Mouse (Mus musculus) common myeloid progenitor, adult 5-6 weeks (primary cell): ENCODE results near the gene Map6. TPM values are rescaled to one million over a fixed set of nuclear protein-coding genes. Genes with fewer than 3 reads are reported as not detected.
A peak's percentile ranks its signal among the peaks of the same experiment; 100 is the strongest.

Experiments used
- ATAC-seq: replicated peaks from 2 replicates; pipeline ENCODE4 v1.8.0; 2016; ENCODE audit warnings: low read depth, mild to moderate bottlenecking, moderate TSS enrichment, inconsistent platforms; ENCODE audit not compliant: poor library complexity, severe bottlenecking
- total RNA-seq: library from RNA; stranded (forward); fragments of 200-1000, 187-1606 nt; gene quantifications from 2 replicates; pipeline ENCODE4 v1.2.3, GENCODE M21; 2017

The Map6 gene
- total RNA-seq, 1 experiment from 2014 or later, result not detected

DNA sequence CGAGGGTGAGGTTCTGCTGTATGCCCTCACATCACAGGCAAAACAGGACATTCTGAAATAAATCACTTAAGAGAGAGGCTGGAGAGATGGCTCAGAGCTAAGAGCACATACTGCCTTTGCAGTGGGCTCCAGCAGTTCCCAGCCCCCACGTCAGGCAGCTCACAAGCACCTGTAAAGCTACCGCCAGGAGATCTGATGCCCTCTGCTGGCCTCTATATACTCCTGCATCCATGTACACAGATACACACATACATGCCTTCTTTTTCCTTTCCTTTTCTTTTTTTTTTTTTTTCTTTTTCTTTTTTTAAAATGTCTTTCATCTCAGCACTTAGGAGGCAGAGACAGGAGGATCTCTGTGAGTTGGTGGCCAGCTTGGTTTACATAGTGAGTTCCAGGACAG lies 5.3 kb upstream of the Map6 start:
- no peak for ATAC-seq

DNA sequence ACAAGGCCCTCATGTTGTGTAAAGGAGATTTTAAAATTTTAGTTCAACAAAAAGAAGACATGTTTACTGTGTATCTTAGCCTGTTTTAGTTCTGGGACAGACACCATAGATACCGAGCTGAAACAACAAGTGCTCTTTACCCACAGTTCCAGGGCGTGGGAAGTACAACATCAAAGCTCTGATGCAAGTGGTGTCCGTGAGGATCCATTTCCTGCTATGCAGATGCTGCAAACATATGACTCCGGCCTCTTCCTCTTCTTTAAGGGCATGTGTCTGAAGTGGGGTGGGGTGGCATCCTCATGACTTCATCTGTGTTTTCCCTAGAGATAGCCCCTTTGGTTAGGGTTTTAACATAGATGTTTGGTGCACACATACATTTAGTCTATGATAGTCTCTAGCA lies 3.7 kb upstream of the Map6 start:
- ATAC-seq, result no peak

DNA sequence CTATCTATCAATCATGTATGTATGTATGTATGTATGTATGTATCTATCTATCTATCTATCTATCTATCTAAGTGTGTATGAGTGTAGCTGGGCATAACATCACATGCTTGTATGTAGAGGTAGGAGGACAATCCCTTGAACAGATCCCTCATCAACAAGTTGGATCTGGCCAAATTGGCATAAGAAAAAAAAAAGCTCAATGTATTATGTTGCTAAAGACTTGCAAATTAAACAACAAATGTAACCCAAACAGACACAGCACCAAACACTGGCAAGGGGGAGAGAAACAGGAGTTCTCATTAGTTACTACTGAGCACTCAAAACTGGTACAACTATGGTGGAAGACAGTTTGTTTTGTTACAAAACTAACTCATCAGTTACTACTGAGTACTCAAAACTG lies 2.6 kb upstream of the Map6 start:
- no peak for ATAC-seq

GRCm38 (mm10) chr7:99267897-99268505 lies 754 bp downstream of the Map6 start:
- peak; percentile 31; the same call in 1 of the 2 replicates for ATAC-seq

DNA sequence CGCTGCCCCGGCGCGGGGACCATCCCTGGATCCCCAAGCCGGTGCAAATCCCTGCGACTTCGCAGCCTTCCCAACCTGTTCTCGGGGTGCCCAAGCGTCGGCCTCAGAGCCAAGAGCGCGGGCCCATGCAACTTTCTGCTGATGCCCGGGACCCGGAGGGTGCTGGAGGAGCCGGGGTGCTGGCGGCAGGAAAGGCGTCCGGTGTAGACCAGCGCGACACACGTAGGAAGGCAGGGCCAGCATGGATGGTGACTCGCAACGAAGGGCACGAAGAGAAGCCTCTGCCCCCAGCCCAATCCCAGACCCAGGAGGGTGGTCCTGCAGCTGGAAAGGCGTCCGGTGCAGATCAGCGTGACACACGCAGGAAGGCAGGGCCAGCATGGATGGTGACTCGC lies 1.3 kb downstream of the Map6 start:
- no peak for ATAC-seq

GRCm38 (mm10) chr7:99268951-99269945 lies 2.0 kb downstream of the Map6 start:
- ATAC-seq, result no peak

GRCm38 (mm10) chr7:99271630-99272029 lies 4.4 kb downstream of the Map6 start:
- no peak for ATAC-seq

- ATAC-seq, result no peak
These were observed 7.9 kb downstream of the Map6 start for GRCm38 (mm10) chr7:99275131-99275530.

DNA sequence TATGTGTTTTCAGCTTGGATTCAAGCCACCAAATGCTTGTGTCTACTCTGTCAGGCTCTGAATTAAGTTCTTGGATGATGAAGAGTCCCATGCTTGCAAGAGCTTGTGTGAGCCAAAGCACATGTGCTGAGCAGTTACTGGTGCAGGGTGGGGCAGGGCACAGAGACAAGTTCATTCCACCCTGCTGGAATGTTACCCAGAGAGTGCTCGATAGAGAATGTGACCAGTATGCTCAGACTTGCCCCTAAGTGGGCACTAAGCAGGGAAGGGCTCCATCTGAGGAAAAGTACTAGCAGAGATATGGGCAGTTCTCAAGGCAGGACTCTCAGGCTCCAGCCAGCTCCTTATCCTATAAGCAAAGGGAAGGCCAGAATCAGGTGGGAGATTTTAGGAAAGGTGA lies 9.4 kb downstream of the Map6 start:
- no peak for ATAC-seq

DNA sequence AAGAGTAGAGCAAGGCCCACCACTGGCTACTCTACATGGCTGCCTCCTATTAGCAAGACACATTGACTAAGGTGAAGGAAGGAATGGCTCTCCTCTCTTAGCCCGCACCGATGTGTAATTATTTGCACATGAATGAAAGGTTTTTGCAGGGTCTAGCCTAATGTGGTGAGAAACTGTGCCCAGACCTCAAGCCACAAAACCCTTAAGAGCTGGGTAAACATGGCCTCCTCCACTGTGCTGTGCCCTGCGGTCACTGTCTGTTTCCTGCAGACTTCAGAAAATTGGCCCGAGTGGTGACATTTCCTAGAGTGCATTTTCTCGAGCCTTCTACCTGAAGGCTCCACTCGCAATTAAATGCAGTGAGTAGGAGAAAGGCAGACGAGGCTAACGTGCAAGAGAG lies 11.1 kb downstream of the Map6 start:
- 0 out of 2 replicates have a peak, but pooled peaks have one; percentile 63 for ATAC-seq

GRCm38 (mm10) chr7:99279586-99279985 lies 12.3 kb downstream of the Map6 start:
- no peak for ATAC-seq

DNA sequence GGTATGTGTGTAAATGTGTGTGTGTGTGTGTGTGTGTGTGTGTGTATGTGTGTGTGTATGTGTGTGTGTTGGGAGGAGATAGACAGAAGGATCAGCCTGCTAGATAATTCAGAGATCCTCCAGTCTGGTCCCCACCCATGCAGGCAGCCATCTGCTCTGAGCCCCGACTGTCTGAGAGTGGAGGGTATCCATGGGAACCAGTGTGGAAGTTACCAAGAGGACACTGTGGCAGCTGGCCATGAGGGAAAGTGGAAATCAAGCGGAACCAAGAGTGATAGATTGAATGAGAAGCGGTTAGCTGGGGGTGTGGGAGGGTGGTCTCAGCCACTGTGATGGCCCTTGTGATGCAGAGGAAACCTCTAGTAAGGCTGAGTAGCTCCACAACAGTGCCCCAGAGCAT lies 20.0 kb downstream of the Map6 start:
- ATAC-seq, result no peak

DNA sequence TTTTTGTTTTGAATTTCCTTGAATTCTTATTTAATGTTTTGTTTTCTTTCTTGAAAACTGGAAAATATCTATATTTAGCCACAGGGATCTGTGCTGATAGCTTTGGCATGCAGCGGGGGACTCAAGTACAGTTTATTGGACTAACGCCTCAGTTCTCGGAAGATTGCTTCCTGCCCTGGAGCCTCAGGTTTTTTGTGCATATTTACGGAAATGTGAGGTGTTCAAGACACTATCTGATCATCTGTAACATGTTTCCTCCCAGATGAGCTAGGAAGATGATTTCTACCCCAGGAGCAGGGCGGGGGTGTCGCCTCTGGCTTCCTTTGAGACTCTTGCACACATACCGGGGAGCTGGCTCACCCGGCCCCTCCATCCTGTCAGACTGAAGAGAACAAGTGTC lies 22.8 kb downstream of the Map6 start:
- ATAC-seq, result no peak

DNA sequence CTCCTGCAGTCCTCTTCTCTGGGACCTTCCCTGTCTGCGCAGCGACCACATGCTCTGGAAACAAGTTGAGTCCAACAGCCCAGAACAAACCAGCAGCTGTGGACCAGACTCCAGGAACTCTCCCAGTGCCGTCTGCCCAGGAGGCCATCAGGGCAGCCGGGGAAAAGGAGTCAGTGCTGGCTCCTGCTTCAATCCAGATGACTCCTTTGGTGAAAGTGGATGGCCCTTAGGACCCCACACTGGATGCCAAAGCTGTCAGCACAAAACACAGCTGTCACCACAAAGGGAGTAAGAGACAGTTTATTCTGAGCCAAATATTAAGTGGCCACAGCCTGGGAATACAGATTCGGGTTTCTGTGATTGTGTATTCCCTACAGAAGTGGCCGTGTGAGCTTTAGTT lies 23.7 kb downstream of the Map6 start:
- no peak for ATAC-seq

DNA sequence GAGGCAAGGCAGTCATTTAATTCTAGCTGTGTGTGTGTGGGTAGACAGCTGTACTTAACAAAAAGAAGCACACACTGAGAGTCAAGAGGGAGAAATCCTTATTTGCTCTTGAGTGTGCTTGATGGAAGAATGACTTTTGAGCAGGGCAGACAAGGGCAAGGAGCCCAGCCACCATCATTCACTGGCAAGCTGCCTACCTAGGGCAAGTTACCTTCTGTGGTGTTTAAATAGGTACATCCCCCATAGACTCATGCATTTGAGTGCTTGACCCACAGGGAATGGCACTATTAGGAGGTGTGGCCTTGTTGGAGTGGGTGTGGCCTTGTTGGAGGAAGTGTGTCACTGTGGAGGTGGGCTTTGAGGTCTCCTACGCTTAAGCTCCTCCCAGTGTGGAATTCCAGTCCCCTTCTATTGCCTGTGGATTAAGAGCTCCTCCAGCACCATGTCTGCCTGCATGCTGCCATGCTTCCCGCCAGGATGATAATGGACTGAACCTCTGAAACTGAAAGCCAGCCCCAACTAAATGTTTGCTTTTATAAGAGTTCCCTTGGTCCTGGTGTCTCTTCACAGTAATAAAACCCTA lies 27.0 kb downstream of the Map6 start:
- ATAC-seq, result no peak

DNA sequence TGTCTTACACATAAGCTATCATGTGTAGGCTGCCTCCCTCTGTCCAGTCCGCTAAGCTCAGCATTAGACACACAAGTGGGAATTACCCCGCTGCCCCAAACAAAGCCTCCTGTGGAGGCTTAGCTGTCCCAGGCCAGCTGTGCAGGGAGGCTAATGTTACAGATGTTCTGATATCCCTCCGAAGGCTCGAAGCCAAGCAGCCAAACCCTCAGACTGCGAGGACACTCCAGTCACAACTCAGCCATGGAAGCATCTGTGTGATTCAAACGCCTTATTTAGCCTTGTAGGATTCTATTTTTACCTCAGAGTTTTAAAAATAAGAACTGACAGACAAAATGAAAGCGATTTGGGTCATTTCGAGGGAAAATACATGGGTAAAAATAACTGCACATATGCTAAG lies 27.9 kb downstream of the Map6 start:
- ATAC-seq, result no peak

- ATAC-seq, result no peak
These were observed 33.5 kb downstream of the Map6 start for GRCm38 (mm10) chr7:99300650-99301175.

- no peak for ATAC-seq
These were observed 36.8 kb downstream of the Map6 start for GRCm38 (mm10) chr7:99304029-99304428.

DNA sequence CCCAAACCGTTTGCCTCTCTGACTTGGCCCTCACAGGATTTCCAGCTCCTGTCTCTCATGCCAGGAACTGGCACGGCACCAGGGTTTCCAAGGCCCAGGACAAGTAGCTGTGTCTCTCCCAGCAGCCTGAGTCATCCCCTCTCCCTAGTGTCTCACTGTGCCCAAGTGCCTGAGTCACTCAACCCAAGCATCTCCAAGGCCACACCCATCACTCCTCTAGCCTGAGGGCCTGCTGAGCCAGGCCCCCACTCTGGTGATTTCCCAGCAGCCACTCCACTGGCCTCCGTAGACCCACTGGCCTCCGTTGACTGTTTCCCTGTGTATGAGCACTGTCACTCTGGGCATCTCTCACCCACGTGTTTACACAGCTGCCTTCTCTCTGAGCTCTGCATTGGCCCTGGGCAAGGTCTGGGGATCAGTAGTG lies 37.7 kb downstream of the Map6 start:
- ATAC-seq, result no peak

DNA sequence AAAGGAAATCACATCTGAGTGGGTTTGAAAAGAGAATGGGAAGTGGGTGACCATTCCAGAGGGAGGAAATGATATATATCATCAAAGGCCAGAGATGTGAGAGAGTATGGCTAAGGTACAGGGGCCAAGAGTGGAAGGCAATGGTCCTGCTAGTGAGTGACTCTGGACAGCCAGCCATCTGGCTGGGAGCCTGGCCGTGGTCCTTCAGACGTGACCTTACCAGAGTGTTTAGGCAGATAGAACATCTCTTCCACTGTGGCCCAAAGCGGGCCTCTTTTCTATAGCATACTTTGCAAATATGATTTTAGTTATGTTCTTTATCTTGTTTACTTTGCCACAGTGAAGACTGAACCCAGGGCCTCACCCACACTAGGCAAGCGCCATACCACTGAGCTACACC lies 38.4 kb downstream of the Map6 start:
- no peak for ATAC-seq

- ATAC-seq, result no peak
These were observed 39.4 kb downstream of the Map6 start for GRCm38 (mm10) chr7:99306640-99307039.
